In genomic region chr7:29307350-29308104, GRCm38 (mm10) we compare ENCODE assay signal across 8 mouse cellular contexts. TPM values are rescaled to one million over a fixed set of nuclear protein-coding genes. Genes with fewer than 3 reads are reported as not detected.
A peak's percentile ranks its signal among the peaks of the same experiment; 100 is the strongest.
DNase-seq lines count a peak whose midpoint lies in the region; ATAC-seq and TF ChIP-seq lines count a peak whose summit lies in the region.

No protein-coding gene starts in this region.

- H3K4me1 ChIP-seq in G1E (ENCODE audit: insufficient read depth, low read depth, low read length), result peaks cover 93% of the 10 kb centered on the region
- H3K4me1 ChIP-seq in forebrain, postnatal 0 days (ENCODE audit: insufficient read depth), result peaks cover 24% of the 10 kb centered on the region
- peaks cover 21% of the 10 kb centered on the region for H3K4me1 ChIP-seq in lung, embryonic 14.5 days (ENCODE audit: insufficient read depth)

- no peak for TF ChIP-seq CTCF in G1E (IDR thresholded peaks at IDR 0.05; ENCODE audit: low read depth, low read length)
- TF ChIP-seq CTCF in forebrain, postnatal 0 days (IDR thresholded peaks at IDR 0.05; ENCODE audit: low read depth), result peak; percentile 19; the same call in 1 of the 2 replicates
- TF ChIP-seq CTCF in lung, embryonic 14.5 days (IDR thresholded peaks at IDR 0.05; ENCODE audit: low read depth), result no peak

- peaks cover 21% of the 10 kb centered on the region for H3K27me3 ChIP-seq in G1E (ENCODE audit: insufficient read depth, low read length)
- no peaks in the 10 kb centered on the region for H3K27me3 ChIP-seq in forebrain, postnatal 0 days (ENCODE audit: insufficient read depth, low read length)
- H3K27me3 ChIP-seq in lung, embryonic 14.5 days (ENCODE audit: insufficient read depth, low read length), result peaks cover 15% of the 10 kb centered on the region; the same call in 1 of the 2 replicates

- peak overlapping the region; percentile 83 for H3K4me3 ChIP-seq in G1E (ENCODE audit: low read depth, low read length)
- peak overlapping the region; percentile 79 for H3K4me3 ChIP-seq in forebrain, postnatal 0 days (ENCODE audit: low read depth, low read length)
- H3K4me3 ChIP-seq in lung, embryonic 14.5 days (ENCODE audit: low read depth, low read length), result peak overlapping the region; percentile 65

- H3K9ac ChIP-seq in forebrain, postnatal 0 days, result peak overlapping the region; percentile 78
- H3K9ac ChIP-seq in lung, embryonic 14.5 days, result peak overlapping the region; percentile 44

- peak; percentile 99 for DNase-seq in G1E (ENCODE audit: low spot score)
- peak; percentile 97 for DNase-seq in cerebellum, adult 18-20 months
- peak; percentile 96 for DNase-seq in forebrain, postnatal 0 days
- DNase-seq in heart, postnatal 4 days, result peak; percentile 96
- peak; percentile 92 to 94 for DNase-seq in layer of hippocampus, adult 8-10 months (ENCODE audit: low spot score in 2 of 2)
- DNase-seq in lung, embryonic 14.5 days, result peak; percentile 96
- DNase-seq in ovary, postnatal 14 days (ENCODE audit: low spot score), result peak; percentile 88
- DNase-seq in thymus, postnatal 10 days (ENCODE audit: low spot score in 2 of 2), result peak; percentile 80 to 81

- H3K9me3 ChIP-seq in G1E (replicated peaks), result no peaks in the 10 kb centered on the region
- no peaks in the 10 kb centered on the region for H3K9me3 ChIP-seq in forebrain, postnatal 0 days (ENCODE audit: low read length)
- no peaks in the 10 kb centered on the region for H3K9me3 ChIP-seq in lung, embryonic 14.5 days (ENCODE audit: low read depth, low read length)

- peak overlapping the region; percentile 81 for H3K27ac ChIP-seq in forebrain, postnatal 0 days (ENCODE audit: low read depth, low read length)
- H3K27ac ChIP-seq in lung, embryonic 14.5 days (ENCODE audit: low read depth), result peak overlapping the region; percentile 50

- H3K4me2 ChIP-seq in forebrain, postnatal 0 days (ENCODE audit: low read depth), result peak overlapping the region; percentile 95
- peak overlapping the region; percentile 98 for H3K4me2 ChIP-seq in lung, embryonic 14.5 days

- 3% methylated on average over 42 of the region's 42 CpGs for WGBS in forebrain, postnatal 0 days
- 2% methylated on average over 42 of the region's 42 CpGs for WGBS in lung, embryonic 14.5 days

- H3K36me3 ChIP-seq in G1E (replicated peaks), result peaks cover 35% of the 10 kb centered on the region
- peaks cover 14% of the 10 kb centered on the region for H3K36me3 ChIP-seq in forebrain, postnatal 0 days (ENCODE audit: insufficient read depth)
- 0 out of 2 replicates have a peak, but pooled peaks cover 4% of the 10 kb centered on the region for H3K36me3 ChIP-seq in lung, embryonic 14.5 days (ENCODE audit: insufficient read depth)

- ATAC-seq in G1E (ENCODE audit: extremely low read depth, insufficient number of reproducible peaks, low FRiP score, poor library complexity, severe bottlenecking), result peak; percentile 87
- peak; percentile 81 for ATAC-seq in forebrain, postnatal 0 days
- ATAC-seq in lung, embryonic 14.5 days (ENCODE audit: insufficient read depth), result peak; percentile 80

RNA-seq across cellular contexts. Expression of gene Dpf1, which starts 3.8 kb away (rescaled TPM):
- 21.8 and 23.8 TPM in 2 replicates for total RNA-seq in G1E (2014; fragmentation: Nextera tagmentation)
- 6.8 and 9.4 TPM in 2 replicates for total RNA-seq in G1E (2017)
- polyA plus RNA-seq in G1E (2012), result 47.4 and 50.3 TPM in 2 replicates
- total RNA-seq in forebrain, postnatal 0 days (2014; rRNA removed), result 246 and 291 TPM in 2 replicates
- 243 and 248 TPM in 2 replicates for polyA plus RNA-seq in forebrain, postnatal 0 days (2015; fragmentation: Nextera tagmentation; extraction: Ambion mirVana)
- 1 to 10 TPM; 1.2 to 1.8 TPM for total RNA-seq in heart, postnatal 4 days (2021)
- 100 to 1,000 TPM in 2 of 4 experiments, 10 to 100 TPM in 2; 91.6 to 116 (median 104) TPM for total RNA-seq in layer of hippocampus, adult 8-10 months (2022)
- 13.5 and 14.7 TPM in 2 replicates for polyA plus RNA-seq in lung, embryonic 14.5 days (2014; fragmentation: Nextera tagmentation; extraction: Ambion mirVana)

RNA-seq across cellular contexts. Expression of gene Ppp1r14a, which starts 18.4 kb away (rescaled TPM):
- not detected in 2 replicates for total RNA-seq in G1E (2014; fragmentation: Nextera tagmentation)
- not detected in 2 replicates for total RNA-seq in G1E (2017)
- 0.23 and 0.28 TPM in 2 replicates for polyA plus RNA-seq in G1E (2012)
- total RNA-seq in forebrain, postnatal 0 days (2014; rRNA removed), result 1.5 and 2.0 TPM in 2 replicates
- polyA plus RNA-seq in forebrain, postnatal 0 days (2015; fragmentation: Nextera tagmentation; extraction: Ambion mirVana), result 2.3 and 2.8 TPM in 2 replicates
- total RNA-seq in heart, postnatal 4 days (2021), result 10 to 100 TPM; 22.8 to 24.7 TPM
- total RNA-seq in layer of hippocampus, adult 8-10 months (2022), result 10 to 100 TPM; 25.8 to 40.8 (median 33.5) TPM
- 114 and 127 TPM in 2 replicates for polyA plus RNA-seq in lung, embryonic 14.5 days (2014; fragmentation: Nextera tagmentation; extraction: Ambion mirVana)

RNA-seq across cellular contexts. Expression of gene Spint2, which starts 25.8 kb away (rescaled TPM):
- total RNA-seq in G1E (2014; fragmentation: Nextera tagmentation) (24.4 and 33.4 TPM in 2 replicates), G1E (2017) (19.3 and 21.4 TPM in 2 replicates)
- polyA plus RNA-seq in G1E (2012), result 102 and 138 TPM in 2 replicates
- total RNA-seq in forebrain, postnatal 0 days (2014; rRNA removed), result 32.3 and 36.7 TPM in 2 replicates
- 94.6 and 127 TPM in 2 replicates for polyA plus RNA-seq in forebrain, postnatal 0 days (2015; fragmentation: Nextera tagmentation; extraction: Ambion mirVana)
- total RNA-seq in heart, postnatal 4 days (2021), result 10 to 100 TPM; 71.2 to 73.7 TPM
- total RNA-seq in layer of hippocampus, adult 8-10 months (2022), result 10 to 100 TPM; 22.3 to 30.6 (median 25.9) TPM
- 243 and 265 TPM in 2 replicates for polyA plus RNA-seq in lung, embryonic 14.5 days (2014; fragmentation: Nextera tagmentation; extraction: Ambion mirVana)

RNA-seq across cellular contexts. Expression of gene 2200002D01Rik, which starts 59.3 kb away (rescaled TPM):
- total RNA-seq in G1E (2014; fragmentation: Nextera tagmentation), result not detected in 2 replicates
- 0.12 and 0.22 TPM in 2 replicates for total RNA-seq in G1E (2017)
- polyA plus RNA-seq in G1E (2012), result not detected in 2 replicates
- total RNA-seq in forebrain, postnatal 0 days (2014; rRNA removed), result 0.23 TPM in 1 of 2 replicates, not detected in the other
- 0.67 and 0.82 TPM in 2 replicates for polyA plus RNA-seq in forebrain, postnatal 0 days (2015; fragmentation: Nextera tagmentation; extraction: Ambion mirVana)
- total RNA-seq in heart, postnatal 4 days (2021), result 1 to 10 TPM; 4.4 to 8.1 TPM
- 1 to 10 TPM in 1 of 4 experiments, under 1 TPM in 2, not detected in 1; 0.52 to 1.2 (median 0.92) TPM for total RNA-seq in layer of hippocampus, adult 8-10 months (2022)
- polyA plus RNA-seq in lung, embryonic 14.5 days (2014; fragmentation: Nextera tagmentation; extraction: Ambion mirVana), result 4.6 and 4.7 TPM in 2 replicates

Comparison
In these comparisons a context has a peak if more than half of its experiments do, and no peak if none do; other contexts are left out.
1. Peak in every context shown above with its lines: DNase-seq, ATAC-seq, H3K4me3 ChIP-seq and H3K27ac ChIP-seq.